Mouse (Mus musculus) testis, postnatal 14 days (tissue): Measurements from ENCODE around the gene Tspyl3.

Source experiments
- DNase-seq: peaks from one replicate; pipeline ENCODE4 v3.0.0; 2021; ENCODE audit warnings: low spot score

Tspyl3 gene

GRCm38 (mm10) chr2:153175995-153176570 lies 49.2 kb downstream of the Tspyl3 start:
- no peak for DNase-seq
